Comparison of ENCODE assay signal across 25 mouse cellular contexts in the genomic region with DNA sequence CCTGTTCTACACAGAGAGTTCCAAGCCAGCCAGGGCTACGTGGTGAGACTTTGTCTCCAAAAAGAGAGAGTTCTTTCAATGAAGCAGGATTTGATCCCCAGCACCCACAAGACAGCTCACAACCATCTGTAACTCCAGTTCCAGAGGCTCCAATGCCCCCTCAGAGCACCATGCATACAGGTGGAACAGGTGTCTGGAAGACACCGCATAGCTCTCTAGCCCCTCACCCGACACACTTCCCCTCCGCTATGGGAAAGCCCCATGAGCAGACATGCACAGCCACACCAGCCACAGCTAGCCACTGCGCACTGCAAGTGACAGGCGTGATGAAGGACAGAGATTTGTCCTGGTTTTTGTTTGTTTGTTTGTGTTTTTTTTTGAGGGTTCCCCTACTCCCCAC. TPM values are rescaled to one million over a fixed set of nuclear protein-coding genes. Genes with fewer than 3 reads are reported as not detected.
A peak's percentile ranks its signal among the peaks of the same experiment; 100 is the strongest.
DNase-seq lines count a peak whose midpoint lies in the region; ATAC-seq and TF ChIP-seq lines count a peak whose summit lies in the region.
"Had no signal": no experiment of that assay in that cellular context is flagged by ENCODE, and none has a peak within 500 bp of the region (broad histone marks: within the 10 kb centered on the region; RNA-seq: fewer than 3 reads in every experiment).

No protein-coding gene starts in this region.

- peak overlapping the region; percentile 55 for H3K9ac ChIP-seq in liver, adult 2 months (ENCODE audit: low read depth, low read length)
- H3K9ac ChIP-seq in liver, embryonic 12.5 days, result no peak overlapping the region
- H3K9ac ChIP-seq: embryonic facial prominence, embryonic 13.5 days; forebrain, embryonic 12.5 days; heart, embryonic 13.5 days; hindbrain, embryonic 13.5 days; lung, embryonic 14.5 days had no signal

- peaks cover 1% of the 10 kb centered on the region; the same call in 1 of the 2 replicates for H3K36me3 ChIP-seq in liver, adult 2 months (ENCODE audit: control insufficient read depth, insufficient read depth, low read length)
- no peaks in the 10 kb centered on the region for H3K36me3 ChIP-seq in liver, embryonic 12.5 days
- H3K36me3 ChIP-seq in spleen, adult 2 months (ENCODE audit: control insufficient read depth, insufficient read depth, low read length), result no peaks in the 10 kb centered on the region
- H3K36me3 ChIP-seq: embryonic facial prominence, embryonic 13.5 days; forebrain, embryonic 12.5 days; heart, embryonic 13.5 days; hindbrain, embryonic 13.5 days had no signal

- H3K79me2 ChIP-seq in liver, adult 2 months (ENCODE audit: control insufficient read depth, insufficient read depth, low read length), result peaks cover 25% of the 10 kb centered on the region; the same call in 1 of the 2 replicates

- TF ChIP-seq CTCF in liver, adult 2 months (IDR thresholded peaks at IDR 0.05; ENCODE audit: low read depth, low read length), result no peak
- no peak for TF ChIP-seq CTCF in spleen, adult 2 months (IDR thresholded peaks at IDR 0.05; ENCODE audit: extremely low read depth, insufficient read depth, insufficient read length, insufficient replicate concordance)
- no peak for TF ChIP-seq CTCF in layer of hippocampus, adult 2 months (conservative IDR thresholded peaks at IDR 0.05)

- DNase-seq in liver, adult 2 months (ENCODE audit: extremely low read depth, low read depth, low spot score), result no peak
- DNase-seq in spleen, adult 2 months (ENCODE audit: low read depth in 1 of 2, low spot score in 2 of 2), result peak in 1 of 2 experiments; percentile 54
- DNase-seq in spleen, adult 12 weeks (ENCODE audit: low spot score), result no peak
- peak; percentile 59 for DNase-seq in naive thymus-derived CD4-positive, alpha-beta T cell, adult 2 months (ENCODE audit: low read depth)
- no peak for DNase-seq in kidney, adult 18-20 months
- DNase-seq in layer of hippocampus, adult 2 months (ENCODE audit: low spot score in 2 of 2), result no peak
- DNase-seq: adrenal gland, adult 2 months; cerebellum, adult 18-20 months; cerebellum, postnatal 14 days; gastrocnemius, postnatal 25 days; kidney, adult 8-10 months; kidney, postnatal 25 days; thymus, adult 2 months; thymus, postnatal 4 days had no signal

- no peaks in the 10 kb centered on the region for H3K27me3 ChIP-seq in liver, adult 2 months (ENCODE audit: control insufficient read depth, insufficient read depth, low read length)
- peaks cover 50% of the 10 kb centered on the region for H3K27me3 ChIP-seq in liver, embryonic 12.5 days (replicated peaks)
- no peaks in the 10 kb centered on the region for H3K27me3 ChIP-seq in spleen, adult 2 months (ENCODE audit: control insufficient read depth, insufficient read depth, low read length)

- H3K4me1 ChIP-seq in liver, adult 2 months (ENCODE audit: control insufficient read depth, insufficient read depth, low read length), result peaks cover 47% of the 10 kb centered on the region
- peaks cover 37% of the 10 kb centered on the region for H3K4me1 ChIP-seq in liver, embryonic 12.5 days
- H3K4me1 ChIP-seq in spleen, adult 2 months (ENCODE audit: control insufficient read depth, insufficient read depth, insufficient read length), result peaks cover 44% of the 10 kb centered on the region

- no peak overlapping the region for H3K4me3 ChIP-seq in liver, adult 2 months (ENCODE audit: insufficient read depth, low read depth, low read length)
- H3K4me3 ChIP-seq in liver, embryonic 12.5 days, result no peak overlapping the region
- H3K4me3 ChIP-seq in spleen, adult 2 months (ENCODE audit: extremely low read depth, insufficient read depth, insufficient read length), result no peak overlapping the region
- no peak overlapping the region for H3K4me3 ChIP-seq in layer of hippocampus, adult 2 months
- H3K4me3 ChIP-seq: embryonic facial prominence, embryonic 13.5 days; erythroblast, embryonic 14.5 days; forebrain, embryonic 12.5 days; heart, adult 2 months; heart, embryonic 13.5 days; hindbrain, embryonic 13.5 days had no signal

- ATAC-seq in liver, embryonic 12.5 days, result no peak
- ATAC-seq in activated CD4-positive, CD25-positive, alpha-beta regulatory T cell, adult 4 months, result peak; percentile 37

- H3K4me2 ChIP-seq in liver, embryonic 12.5 days, result no peak overlapping the region
- H3K4me2 ChIP-seq: embryonic facial prominence, embryonic 13.5 days; forebrain, embryonic 12.5 days; heart, embryonic 13.5 days; hindbrain, embryonic 13.5 days; lung, embryonic 14.5 days; midbrain, embryonic 11.5 days had no signal

- no peaks in the 10 kb centered on the region for H3K9me3 ChIP-seq in liver, embryonic 12.5 days (replicated peaks)
- H3K9me3 ChIP-seq: embryonic facial prominence, embryonic 13.5 days; forebrain, embryonic 12.5 days; heart, embryonic 13.5 days; hindbrain, embryonic 13.5 days had no signal

- TF ChIP-seq POLR2A in liver, adult 2 months (IDR thresholded peaks at IDR 0.05; ENCODE audit: extremely low read depth, insufficient read depth, low read length), result no peak
- TF ChIP-seq POLR2A in spleen, adult 2 months (IDR thresholded peaks at IDR 0.05; ENCODE audit: low read depth, low read length), result no peak

- 70% methylated on average over 6 of the region's 6 CpGs for WGBS in liver, adult 2 months
- whole genome bisulfite sequencing in liver, embryonic 12.5 days (ENCODE audit: insufficient replicate concordance), result 70% methylated on average over 6 of the region's 6 CpGs
- 27% methylated on average over 6 of the region's 6 CpGs for WGBS in spleen, adult 2 months

- H3K27ac ChIP-seq in liver, adult 2 months (replicated peaks; ENCODE audit: insufficient read depth, low read depth, low read length), result peak overlapping the region; percentile 77
- H3K27ac ChIP-seq in liver, embryonic 12.5 days, result no peak overlapping the region
- H3K27ac ChIP-seq in spleen, adult 2 months (ENCODE audit: insufficient read depth, low read length), result peak overlapping the region; percentile 16
- no peak overlapping the region for H3K27ac ChIP-seq in layer of hippocampus, adult 2 months
- H3K27ac ChIP-seq: embryonic facial prominence, embryonic 13.5 days; forebrain, embryonic 12.5 days; heart, adult 2 months; heart, embryonic 13.5 days; hindbrain, embryonic 13.5 days; stomach, postnatal 0 days had no signal

RNA-seq across cellular contexts. Expression of a gene that starts 4.2 kb away (rescaled TPM):
- 15.4 and 19.7 TPM in 2 replicates for total RNA-seq in liver, adult 2 months (2014; rRNA removed)
- 10.1 and 10.5 TPM in 2 replicates for polyA plus RNA-seq in liver, adult 2 months (2012; rRNA removed)
- 1.9 and 2.1 TPM in 2 replicates for polyA plus RNA-seq in liver, embryonic 12.5 days (2016; fragmentation: Nextera tagmentation; extraction: Ambion mirVana)
- 21.4 and 25.6 TPM in 2 replicates for polyA plus RNA-seq in spleen, adult 2 months (2012; rRNA removed)
- 10 to 100 TPM; 20.6 to 29.5 TPM for polyA plus RNA-seq in activated CD4-positive, CD25-positive, alpha-beta regulatory T cell, adult 4 months (2017; shearing (Covaris generic))
- 1 to 10 TPM; 5.9 to 6.1 TPM for total RNA-seq in layer of hippocampus, adult 2 months (2021)

RNA-seq across cellular contexts. Expression of a gene that starts 54.5 kb away (rescaled TPM):
- total RNA-seq in liver, adult 2 months (2014; rRNA removed), result 2.3 and 2.6 TPM in 2 replicates
- 2.2 and 4.0 TPM in 2 replicates for polyA plus RNA-seq in liver, adult 2 months (2012; rRNA removed)
- polyA plus RNA-seq in liver, embryonic 12.5 days (2016; fragmentation: Nextera tagmentation; extraction: Ambion mirVana), result 4.2 and 4.6 TPM in 2 replicates
- 49.3 and 66.0 TPM in 2 replicates for polyA plus RNA-seq in spleen, adult 2 months (2012; rRNA removed)
- 10 to 100 TPM; 19.7 to 24.1 TPM for polyA plus RNA-seq in activated CD4-positive, CD25-positive, alpha-beta regulatory T cell, adult 4 months (2017; shearing (Covaris generic))
- total RNA-seq in layer of hippocampus, adult 2 months (2021), result 10 to 100 TPM; 79.1 to 94.6 TPM

Comparison
In these comparisons a context has a peak if more than half of its experiments do, and no peak if none do; other contexts are left out.
1. H3K27ac ChIP-seq: peak in liver, adult 2 months (single experiment) and spleen, adult 2 months (single experiment); none in liver, embryonic 12.5 days (single experiment) and layer of hippocampus, adult 2 months (single experiment).